Mouse (Mus musculus) megakaryocyte, embryonic 14.5 days (primary cell): ENCODE results near the gene Dhx34.

Source experiments
- FLI1 ChIP-seq: IDR thresholded peaks from 2 replicates; pipeline ENCODE4 v1.6.1; 2012; ENCODE audit warnings: low read length, inconsistent platforms, mixed read lengths
- GATA1 ChIP-seq: IDR thresholded peaks from 3 replicates; pipeline ENCODE4 v1.6.1; 2012; ENCODE audit warnings: mixed read lengths, low read length, inconsistent platforms, borderline replicate concordance

DNA sequence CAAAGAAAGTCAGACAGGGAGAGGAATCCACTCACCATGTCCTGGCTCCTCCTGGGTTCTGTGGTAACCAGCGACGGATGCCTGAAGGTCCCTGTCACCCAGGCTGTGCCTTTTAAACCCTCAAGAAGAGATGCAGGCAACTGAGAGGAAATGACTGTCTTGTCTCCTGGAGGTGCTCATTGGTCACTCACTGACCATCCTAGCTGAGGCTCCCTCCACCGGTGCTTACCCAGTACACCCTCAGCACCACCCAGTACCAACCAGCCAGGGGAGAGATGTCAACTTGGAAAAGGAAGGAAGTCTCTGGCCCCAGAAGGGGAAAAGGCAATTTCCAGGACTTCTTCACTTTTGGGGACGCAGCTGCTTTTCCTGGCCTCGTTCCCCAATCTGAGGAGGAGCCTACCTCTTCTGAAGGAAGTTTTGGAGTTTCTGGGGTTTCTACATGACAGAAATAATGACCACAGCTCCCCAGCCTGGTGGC, 37.3 kb upstream of the Dhx34 start, which contains the start of gene C5ar1:
- TF ChIP-seq GATA1 (no peak), FLI1 (no peak)
